Mouse (Mus musculus) kidney, adult 2 months (tissue): ENCODE measurements around the gene Cdc73. TPM values are rescaled to one million over a fixed set of nuclear protein-coding genes. Genes with fewer than 3 reads are reported as not detected.

ENCODE experiments used
- DNase-seq: peaks from one replicate; pipeline ENCODE4 v3.0.0; 2021
- H3K27ac ChIP-seq: fragments of 200-500 bp; 2 replicates; pipeline ENCODE4 v1.5.1; 2012; ENCODE audit warnings: low read depth, low read length, control low read depth, inconsistent platforms; ENCODE audit not compliant: insufficient read depth
- H3K27me3 ChIP-seq: fragments of 200-500 bp; replicated peaks from 2 replicates; pipeline ENCODE4 v1.6.1; 2012; ENCODE audit warnings: mild to moderate bottlenecking, moderate library complexity, low read length, inconsistent platforms; ENCODE audit not compliant: control insufficient read depth, insufficient read depth
- H3K36me3 ChIP-seq: fragments of 200-500 bp; 2 replicates; pipeline ENCODE4 v1.6.1; 2012; ENCODE audit warnings: mild to moderate bottlenecking, moderate library complexity, low read length, inconsistent platforms; ENCODE audit not compliant: control insufficient read depth, insufficient read depth
- H3K4me1 ChIP-seq: fragments of 200-500 bp; 2 replicates; pipeline ENCODE4 v1.6.1; 2011; ENCODE audit warnings: low read length; ENCODE audit not compliant: control insufficient read depth, insufficient read depth
- H3K4me3 ChIP-seq: fragments of 200-500 bp; 2 replicates; pipeline ENCODE4 v1.5.1; 2011; ENCODE audit warnings: mild to moderate bottlenecking, low read depth, low read length, control low read depth; ENCODE audit not compliant: insufficient read depth
- CTCF ChIP-seq: fragments of 200-500 bp; conservative IDR thresholded peaks from 2 replicates; pipeline ENCODE4 v1.5.1; 2011; ENCODE audit warnings: low read depth, mild to moderate bottlenecking, control low read depth, low read length, moderate library complexity, mixed read lengths; ENCODE audit not compliant: insufficient read depth, insufficient read length
- POLR2A ChIP-seq: fragments of 200-500 bp; IDR thresholded peaks from one replicate; pipeline ENCODE4 v1.6.1; 2011; ENCODE audit warnings: low read depth, low read length, control low read depth
- WGBS: fragments of 180-500 bp; shearing (Covaris S2); methylation state at CpG from one replicate; pipeline ENCODE4 v1.1.7; 2018; 5-methylcytosine and 5-hydroxymethylcytosine counted together
- polyA plus RNA-seq: library from polyadenylated mRNA; depleted of rRNA; stranded (reverse); fragments of >200 nt; gene quantifications from 2 replicates; pipeline ENCODE4 v1.2.3, GENCODE M21; 2012

The Cdc73 gene
- polyA plus RNA-seq, 1 experiment = 4.3 TPM

DNA sequence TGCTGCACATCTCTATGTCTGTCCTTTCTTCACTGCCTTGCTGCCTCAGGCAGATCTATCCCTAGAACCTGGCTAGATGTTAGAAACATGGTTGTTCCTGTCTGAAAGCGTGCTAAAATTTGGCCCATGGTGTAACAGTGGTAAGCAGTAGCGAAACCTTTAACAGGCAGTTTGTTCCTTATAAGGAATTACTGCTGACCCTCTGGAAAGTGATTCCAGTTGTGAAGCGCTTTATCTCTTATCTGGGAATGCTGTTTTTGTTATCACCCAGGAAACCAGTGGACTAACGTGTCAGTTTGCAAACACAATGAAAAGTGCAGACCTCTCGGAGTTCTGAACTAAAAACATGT lies 7.9 kb upstream of the Cdc73 start:
- H3K4me1 ChIP-seq = no peaks in the 10 kb centered on the region
- H3K27me3 ChIP-seq = no peaks in the 10 kb centered on the region
- 73% methylated on average over 5 of the region's 5 CpGs for WGBS
- H3K4me3 ChIP-seq = no peak overlapping the region
- no peaks in the 10 kb centered on the region for H3K36me3 ChIP-seq
- DNase-seq = no peak
- TF ChIP-seq CTCF = no peak
- no peak for TF ChIP-seq POLR2A
- H3K27ac ChIP-seq = no peak overlapping the region

DNA sequence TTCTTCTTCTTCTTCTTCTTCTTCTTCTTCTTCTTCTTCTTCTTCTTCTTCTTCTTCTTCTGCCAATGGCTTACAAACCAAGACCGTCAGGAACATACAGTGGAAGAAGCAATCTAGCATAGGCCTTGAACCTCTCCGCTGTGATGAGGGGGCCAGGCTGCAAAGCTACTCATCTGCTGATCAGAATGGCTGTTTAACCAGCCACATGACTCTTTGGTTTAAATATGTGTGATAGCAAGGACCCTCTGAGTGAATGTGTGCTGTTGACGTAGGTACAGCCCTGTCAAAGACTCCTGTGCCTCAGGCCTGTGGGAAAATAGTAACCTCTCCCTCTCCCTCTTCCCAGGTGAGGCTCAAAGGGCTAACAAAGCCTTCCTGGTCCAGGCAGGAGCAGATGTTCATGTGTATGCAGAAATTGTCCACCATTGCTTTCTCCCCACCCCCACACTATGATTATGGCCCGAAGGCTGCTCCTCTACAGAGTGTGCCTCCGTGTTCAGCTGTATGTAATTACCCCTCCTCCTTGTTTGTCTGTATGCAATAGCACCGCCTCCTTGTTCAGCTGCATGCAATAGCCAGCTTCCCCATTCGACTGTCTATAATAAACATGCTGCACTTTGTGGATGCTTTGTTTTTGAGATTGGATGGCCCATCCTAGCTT lies 7.4 kb upstream of the Cdc73 start:
- DNase-seq = no peak
- no peak overlapping the region for H3K4me3 ChIP-seq
- H3K27ac ChIP-seq = no peak overlapping the region
- H3K36me3 ChIP-seq = no peaks in the 10 kb centered on the region
- H3K4me1 ChIP-seq = no peaks in the 10 kb centered on the region
- TF ChIP-seq CTCF = no peak
- no peak for TF ChIP-seq POLR2A
- 71% methylated on average over 7 of the region's 7 CpGs for WGBS
- H3K27me3 ChIP-seq = no peaks in the 10 kb centered on the region

- 55% methylated on average over 6 of the region's 6 CpGs for WGBS
- Histone ChIP-seq H3K4me1 (no peaks in the 10 kb centered on the region), H3K4me3 (no peak overlapping the region), H3K36me3 (no peaks in the 10 kb centered on the region), H3K27me3 (no peaks in the 10 kb centered on the region), H3K27ac (no peak overlapping the region)
- no peak for DNase-seq
- no peak for TF ChIP-seq CTCF
- TF ChIP-seq POLR2A = no peak
These were observed 5.7 kb upstream of the Cdc73 start for GRCm38 (mm10) chr1:143708361-143708760.

DNA sequence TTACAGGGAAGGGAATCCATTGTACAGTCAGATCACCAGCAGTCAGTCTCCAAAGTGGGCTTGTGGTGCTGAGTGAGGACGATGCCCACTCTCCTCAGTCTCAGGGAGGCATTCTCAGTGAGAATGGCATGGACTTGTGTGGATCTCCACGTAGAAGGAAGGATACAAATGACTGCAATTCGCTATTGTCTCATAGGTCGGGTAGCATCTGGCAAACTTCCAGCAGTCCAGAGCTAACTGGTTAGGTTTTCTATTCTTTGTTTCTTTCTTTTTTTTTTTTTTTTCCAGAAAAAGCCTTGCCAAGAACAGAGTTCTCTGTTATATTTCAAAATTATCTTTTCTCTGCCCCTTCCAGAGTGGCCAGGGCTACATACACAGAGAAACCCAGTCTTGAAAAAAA lies 4.3 kb upstream of the Cdc73 start:
- no peaks in the 10 kb centered on the region for H3K4me1 ChIP-seq
- no peak overlapping the region for H3K27ac ChIP-seq
- H3K4me3 ChIP-seq = no peak overlapping the region
- TF ChIP-seq POLR2A = no peak
- TF ChIP-seq CTCF = no peak
- no peaks in the 10 kb centered on the region for H3K27me3 ChIP-seq
- DNase-seq = no peak
- WGBS = 62% methylated on average over 4 of the region's 4 CpGs
- H3K36me3 ChIP-seq = no peaks in the 10 kb centered on the region

- Histone ChIP-seq H3K4me3 (peak overlapping the region; percentile 99), H3K4me1 (no peaks in the 10 kb centered on the region; the same call in 1 of the 2 replicates), H3K27me3 (no peaks in the 10 kb centered on the region), H3K27ac (peak overlapping the region; percentile 89), H3K36me3 (no peaks in the 10 kb centered on the region)
- DNase-seq = peak; percentile 59
- TF ChIP-seq CTCF (no peak), POLR2A (no peak)
- WGBS = 1% methylated on average over 47 of the region's 48 CpGs
These were observed 452 bp downstream of the Cdc73 start for GRCm38 (mm10) chr1:143702141-143702740.

GRCm38 (mm10) chr1:143701736-143702135 lies 957 bp downstream of the Cdc73 start:
- no peaks in the 10 kb centered on the region; the same call in 1 of the 2 replicates for H3K36me3 ChIP-seq
- no peaks in the 10 kb centered on the region; the same call in 1 of the 2 replicates for H3K4me1 ChIP-seq
- H3K27me3 ChIP-seq = no peaks in the 10 kb centered on the region
- peak overlapping the region; percentile 89; the same call in 1 of the 2 replicates for H3K27ac ChIP-seq
- TF ChIP-seq POLR2A (no peak), CTCF (no peak)
- under 1% methylated on average over 13 of the region's 13 CpGs for WGBS
- DNase-seq = no peak
- peak overlapping the region; percentile 99 for H3K4me3 ChIP-seq

DNA sequence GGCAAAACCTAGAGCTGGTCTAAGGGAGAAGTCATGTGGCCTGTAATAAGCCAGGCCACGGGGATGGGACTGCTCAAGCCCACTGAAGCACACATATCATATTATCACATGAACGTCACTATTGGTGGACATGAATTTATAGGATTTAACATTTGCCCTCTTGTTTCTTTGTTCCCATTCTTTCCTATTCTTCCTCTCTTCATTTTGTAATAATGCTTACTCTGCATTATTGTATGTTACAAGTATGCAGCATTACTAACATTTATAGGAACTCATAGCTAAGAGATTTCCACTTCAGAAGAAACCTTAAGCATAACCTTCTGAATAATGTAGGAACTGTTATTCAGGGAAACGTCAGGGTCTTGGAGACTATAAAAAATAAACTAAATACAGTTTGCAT lies 17.8 kb downstream of the Cdc73 start:
- peaks cover 9% of the 10 kb centered on the region for H3K36me3 ChIP-seq
- no peak for DNase-seq
- no peak for TF ChIP-seq POLR2A
- TF ChIP-seq CTCF = no peak
- H3K27me3 ChIP-seq = no peaks in the 10 kb centered on the region
- H3K27ac ChIP-seq = no peak overlapping the region
- 85% methylated on average over 3 of the region's 3 CpGs for WGBS
- no peaks in the 10 kb centered on the region for H3K4me1 ChIP-seq
- H3K4me3 ChIP-seq = no peak overlapping the region
